Mouse (Mus musculus) thymus, adult 2 months (tissue): ENCODE results near the gene Fbxo39.

ENCODE experiments used
- CTCF ChIP-seq: fragments of 200-500 bp; IDR thresholded peaks from 2 replicates; pipeline ENCODE4 v1.5.1; 2012; ENCODE audit warnings: mild to moderate bottlenecking, control low read depth, low read length, moderate library complexity, borderline replicate concordance; ENCODE audit not compliant: control insufficient read depth, poor library complexity, insufficient read depth; ENCODE audit errors: extremely low read depth
- POLR2A ChIP-seq: fragments of 200-500 bp; IDR thresholded peaks from 2 replicates; pipeline ENCODE4 v1.6.1; 2012; ENCODE audit warnings: mild to moderate bottlenecking, low read length, control low read depth, moderate library complexity; ENCODE audit not compliant: control insufficient read depth, poor library complexity, insufficient read depth; ENCODE audit errors: extremely low read depth

GRCm38 (mm10) chr11:72301334-72301733 is 12.9 kb upstream of the Fbxo39 start, which contains the start of gene Xaf1:
- TF ChIP-seq POLR2A, result no peak
- TF ChIP-seq CTCF, result no peak
